Mouse (Mus musculus): ENCODE results near the gene Tle2.
A peak's percentile ranks its signal among the peaks of the same experiment; 100 is the strongest.

The Tle2 gene

GRCm38 (mm10) chr10:81605974-81606751, 31.8 kb downstream of the Tle2 start, which contains the start of gene BC025920:
Gene BC025920, plus strand, starts transcription at chr10:81606270.
- DNase-seq = peak; percentile 89

GRCm38 (mm10) chr10:81608308-81608707, 33.9 kb downstream of the Tle2 start:
- DNase-seq = no peak

GRCm38 (mm10) chr10:81612779-81613178, 38.4 kb downstream of the Tle2 start:
- no peak for DNase-seq

GRCm38 (mm10) chr10:81615486-81615885, 41.1 kb downstream of the Tle2 start:
- DNase-seq = no peak

GRCm38 (mm10) chr10:81619976-81620375, 45.6 kb downstream of the Tle2 start:
- DNase-seq = no peak

- DNase-seq = no peak
Measured at GRCm38 (mm10) chr10:81620786-81621185, 46.4 kb downstream of the Tle2 start.

GRCm38 (mm10) chr10:81623441-81623840, 49.1 kb downstream of the Tle2 start:
- DNase-seq = no peak

GRCm38 (mm10) chr10:81626101-81626993, 52.0 kb downstream of the Tle2 start:
- no peak for DNase-seq

- DNase-seq = peak; percentile 90
Measured at GRCm38 (mm10) chr10:81626994-81627835, 52.9 kb downstream of the Tle2 start, which contains the start of gene Sirt6. Gene Sirt6, minus strand, starts transcription at chr10:81627797.

GRCm38 (mm10) chr10:81627836-81628220, 53.5 kb downstream of the Tle2 start:
- no peak for DNase-seq

- no peak for DNase-seq
Measured at GRCm38 (mm10) chr10:81628390-81628789, 54.0 kb downstream of the Tle2 start, which contains the start of gene Ankrd24. Gene Ankrd24, plus strand, starts transcription at chr10:81628540.

GRCm38 (mm10) chr10:81633253-81634099, 59.1 kb downstream of the Tle2 start:
- peak; percentile 82 for DNase-seq

GRCm38 (mm10) chr10:81636338-81636737, 62.0 kb downstream of the Tle2 start:
- no peak for DNase-seq

- DNase-seq = no peak
Measured at GRCm38 (mm10) chr10:81638101-81638500, 63.7 kb downstream of the Tle2 start.

Data from right cerebral cortex, postnatal 14 days (tissue).